Mouse (Mus musculus): ENCODE measurements around the gene Kiz. TPM values are rescaled to one million over a fixed set of nuclear protein-coding genes. Genes with fewer than 3 reads are reported as not detected.

Kiz gene
- polyA plus RNA-seq, 1 experiment from 2014 or later = 32.3 TPM

- ATAC-seq (ENCODE audit: low FRiP score, low read depth) = no peak
- no peak overlapping the region for H3K4me2 ChIP-seq (replicated peaks)
- H3K36me3 ChIP-seq = 0 out of 2 replicates have a peak, but pooled peaks cover 4% of the 10 kb centered on the region
- 62% methylated on average over 8 of the region's 8 CpGs for WGBS
- H3K27me3 ChIP-seq = no peaks in the 10 kb centered on the region
- H3K27ac ChIP-seq = no peak overlapping the region
- no peak overlapping the region for H3K4me3 ChIP-seq
- no peaks in the 10 kb centered on the region for H3K4me1 ChIP-seq
- H3K9ac ChIP-seq = no peak overlapping the region
- no peaks in the 10 kb centered on the region for H3K9me3 ChIP-seq
Observed at GRCm38 (mm10) chr2:146948223-146948776, 92.6 kb downstream of the Kiz start.

GRCm38 (mm10) chr2:146956366-146956765, 100.7 kb downstream of the Kiz start:
- Histone ChIP-seq H3K27ac (no peak overlapping the region), H3K9me3 (no peaks in the 10 kb centered on the region), H3K4me1 (peaks cover 10% of the 10 kb centered on the region), H3K27me3 (no peaks in the 10 kb centered on the region), H3K9ac (no peak overlapping the region), H3K36me3 (no peaks in the 10 kb centered on the region), H3K4me3 (no peak overlapping the region), H3K4me2 (replicated peaks) (no peak overlapping the region)
- no peak for ATAC-seq (ENCODE audit: low FRiP score, low read depth)
- 35% methylated on average over 6 of the region's 6 CpGs for WGBS

- H3K9ac ChIP-seq = peak overlapping the region; percentile 39; the same call in 1 of the 2 replicates
- ATAC-seq (ENCODE audit: low FRiP score, low read depth) = no peak
- peak overlapping the region; percentile 35 for H3K4me3 ChIP-seq
- WGBS = 19% methylated on average over 11 of the region's 11 CpGs
- no peaks in the 10 kb centered on the region for H3K27me3 ChIP-seq
- H3K27ac ChIP-seq = no peak overlapping the region
- peaks cover 10% of the 10 kb centered on the region for H3K4me1 ChIP-seq
- H3K36me3 ChIP-seq = 0 out of 2 replicates have a peak, but pooled peaks cover 1% of the 10 kb centered on the region
- H3K9me3 ChIP-seq = no peaks in the 10 kb centered on the region
- H3K4me2 ChIP-seq (replicated peaks) = peak overlapping the region; percentile 66
Observed at GRCm38 (mm10) chr2:146958398-146958911, 102.8 kb downstream of the Kiz start.

GRCm38 (mm10) chr2:146958951-146959821, 103.5 kb downstream of the Kiz start:
- Histone ChIP-seq H3K9me3 (no peaks in the 10 kb centered on the region), H3K4me3 (peak overlapping the region; percentile 35), H3K27ac (no peak overlapping the region), H3K36me3 (peaks cover 6% of the 10 kb centered on the region), H3K4me2 (replicated peaks) (peak overlapping the region; percentile 66), H3K9ac (peak overlapping the region; percentile 39; the same call in 1 of the 2 replicates), H3K27me3 (no peaks in the 10 kb centered on the region), H3K4me1 (peaks cover 10% of the 10 kb centered on the region)
- peak; percentile 78 for ATAC-seq (ENCODE audit: low FRiP score, low read depth)
- WGBS = 1% methylated on average over 21 of the region's 21 CpGs

GRCm38 (mm10) chr2:146975024-146975423, 119.4 kb downstream of the Kiz start:
- 75% methylated on average over 3 of the region's 3 CpGs for WGBS
- H3K36me3 ChIP-seq = peaks cover 5% of the 10 kb centered on the region; the same call in 1 of the 2 replicates
- H3K4me2 ChIP-seq (replicated peaks) = no peak overlapping the region
- H3K9ac ChIP-seq = no peak overlapping the region
- no peaks in the 10 kb centered on the region for H3K27me3 ChIP-seq
- no peak overlapping the region for H3K27ac ChIP-seq
- no peaks in the 10 kb centered on the region for H3K9me3 ChIP-seq
- H3K4me3 ChIP-seq = no peak overlapping the region
- ATAC-seq (ENCODE audit: low FRiP score, low read depth) = no peak
- H3K4me1 ChIP-seq = no peaks in the 10 kb centered on the region

- Histone ChIP-seq H3K4me2 (replicated peaks) (no peak overlapping the region), H3K27ac (no peak overlapping the region), H3K36me3 (no peaks in the 10 kb centered on the region), H3K9me3 (no peaks in the 10 kb centered on the region), H3K9ac (no peak overlapping the region), H3K4me1 (no peaks in the 10 kb centered on the region), H3K4me3 (no peak overlapping the region), H3K27me3 (no peaks in the 10 kb centered on the region)
- WGBS = 59% methylated on average over 3 of the region's 3 CpGs
- ATAC-seq (ENCODE audit: low FRiP score, low read depth) = peak; percentile 44; the same call in 1 of the 2 replicates
Observed at GRCm38 (mm10) chr2:146975453-146976028, 119.9 kb downstream of the Kiz start.

- Histone ChIP-seq H3K9me3 (no peaks in the 10 kb centered on the region), H3K9ac (no peak overlapping the region), H3K27ac (no peak overlapping the region), H3K4me1 (no peaks in the 10 kb centered on the region), H3K4me3 (no peak overlapping the region), H3K27me3 (no peaks in the 10 kb centered on the region), H3K36me3 (no peaks in the 10 kb centered on the region), H3K4me2 (replicated peaks) (no peak overlapping the region)
- no peak for ATAC-seq (ENCODE audit: low FRiP score, low read depth)
- WGBS = 93% methylated on average over 2 of the region's 2 CpGs
Observed at GRCm38 (mm10) chr2:146982786-146983185, 127.1 kb downstream of the Kiz start.

- 80% methylated on average over 2 of the region's 2 CpGs for WGBS
- H3K9me3 ChIP-seq = no peaks in the 10 kb centered on the region
- no peak overlapping the region for H3K27ac ChIP-seq
- no peaks in the 10 kb centered on the region for H3K27me3 ChIP-seq
- H3K4me3 ChIP-seq = no peak overlapping the region
- H3K4me2 ChIP-seq (replicated peaks) = no peak overlapping the region
- no peak for ATAC-seq (ENCODE audit: low FRiP score, low read depth)
- no peak overlapping the region for H3K9ac ChIP-seq
- no peaks in the 10 kb centered on the region for H3K4me1 ChIP-seq
- no peaks in the 10 kb centered on the region for H3K36me3 ChIP-seq
Observed at GRCm38 (mm10) chr2:146984831-146985230, 129.2 kb downstream of the Kiz start.

- Histone ChIP-seq H3K4me2 (replicated peaks) (no peak overlapping the region), H3K4me3 (no peak overlapping the region), H3K27ac (no peak overlapping the region), H3K9ac (no peak overlapping the region), H3K9me3 (no peaks in the 10 kb centered on the region), H3K27me3 (no peaks in the 10 kb centered on the region), H3K36me3 (no peaks in the 10 kb centered on the region), H3K4me1 (no peaks in the 10 kb centered on the region)
- ATAC-seq (ENCODE audit: low FRiP score, low read depth) = no peak
- WGBS = 81% methylated on average over 1 of the region's 1 CpGs
Observed at GRCm38 (mm10) chr2:146985807-146986206, 130.1 kb downstream of the Kiz start.

GRCm38 (mm10) chr2:146986429-146986828, 130.8 kb downstream of the Kiz start:
- no peak overlapping the region for H3K9ac ChIP-seq
- H3K36me3 ChIP-seq = no peaks in the 10 kb centered on the region
- no peak for ATAC-seq (ENCODE audit: low FRiP score, low read depth)
- no peak overlapping the region for H3K27ac ChIP-seq
- no peaks in the 10 kb centered on the region for H3K27me3 ChIP-seq
- H3K9me3 ChIP-seq = no peaks in the 10 kb centered on the region
- H3K4me3 ChIP-seq = no peak overlapping the region
- no peaks in the 10 kb centered on the region for H3K4me1 ChIP-seq
- H3K4me2 ChIP-seq (replicated peaks) = no peak overlapping the region

GRCm38 (mm10) chr2:147007265-147007664, 151.6 kb downstream of the Kiz start:
- Histone ChIP-seq H3K4me2 (replicated peaks) (no peak overlapping the region), H3K36me3 (peaks cover 4% of the 10 kb centered on the region; the same call in 1 of the 2 replicates), H3K27me3 (no peaks in the 10 kb centered on the region), H3K27ac (no peak overlapping the region), H3K9ac (no peak overlapping the region), H3K4me3 (no peak overlapping the region), H3K4me1 (peaks cover 9% of the 10 kb centered on the region), H3K9me3 (no peaks in the 10 kb centered on the region)
- no peak for ATAC-seq (ENCODE audit: low FRiP score, low read depth)
- 92% methylated on average over 2 of the region's 2 CpGs for WGBS

- H3K9ac ChIP-seq = no peak overlapping the region
- no peak for ATAC-seq (ENCODE audit: low FRiP score, low read depth)
- H3K4me2 ChIP-seq (replicated peaks) = no peak overlapping the region
- H3K4me3 ChIP-seq = no peak overlapping the region
- H3K4me1 ChIP-seq = peaks cover 9% of the 10 kb centered on the region
- H3K9me3 ChIP-seq = no peaks in the 10 kb centered on the region
- H3K27ac ChIP-seq = no peak overlapping the region
- H3K27me3 ChIP-seq = no peaks in the 10 kb centered on the region
- peaks cover 4% of the 10 kb centered on the region; the same call in 1 of the 2 replicates for H3K36me3 ChIP-seq
Observed at GRCm38 (mm10) chr2:147009084-147009483, 153.4 kb downstream of the Kiz start.

All from limb, embryonic 13.5 days (tissue).